Mouse (Mus musculus) hindbrain, embryonic 10.5 days (tissue): ENCODE measurements around the gene Stx4a. TPM values are rescaled to one million over a fixed set of nuclear protein-coding genes. Genes with fewer than 3 reads are reported as not detected.
A peak's percentile ranks its signal among the peaks of the same experiment; 100 is the strongest.

ENCODE experiments used
- DNase-seq: peaks from one replicate; pipeline ENCODE4 v3.0.0-alpha.2; 2017; ENCODE audit warnings: low spot score
- H3K27ac ChIP-seq: fragments of 300-500 bp; sonication (generic); 2 replicates; pipeline ENCODE4 v1.5.1; 2016; ENCODE audit warnings: mild to moderate bottlenecking, moderate library complexity
- H3K27me3 ChIP-seq: fragments of 300-500 bp; sonication (generic); 2 replicates; pipeline ENCODE4 v1.6.1; 2016; ENCODE audit warnings: mild to moderate bottlenecking; ENCODE audit not compliant: poor library complexity, insufficient read depth, severe bottlenecking
- H3K36me3 ChIP-seq: fragments of 300-500 bp; sonication (generic); 2 replicates; pipeline ENCODE4 v1.6.1; 2016; ENCODE audit warnings: mild to moderate bottlenecking, moderate library complexity
- H3K4me1 ChIP-seq: fragments of 300-500 bp; sonication (generic); replicated peaks from 2 replicates; pipeline ENCODE4 v1.6.1; 2016; ENCODE audit warnings: mild to moderate bottlenecking
- H3K4me3 ChIP-seq: fragments of 300-500 bp; sonication (generic); 2 replicates; pipeline ENCODE4 v1.5.1; 2016; ENCODE audit warnings: mild to moderate bottlenecking, moderate library complexity
- H3K9me3 ChIP-seq: fragments of 300-500 bp; sonication (generic); 2 replicates; pipeline ENCODE4 v1.6.1; 2016; ENCODE audit warnings: mild to moderate bottlenecking, moderate library complexity
- WGBS: fragments of 180-500 bp; shearing (Covaris S2); methylation state at CpG from one replicate; pipeline ENCODE4 v1.1.7; 2016; 5-methylcytosine and 5-hydroxymethylcytosine counted together
- polyA plus RNA-seq: library from polyadenylated mRNA; unstranded; fragments of >200 nt; fragmentation: Nextera tagmentation; extraction: Ambion mirVana; gene quantifications from 2 replicates; pipeline ENCODE4 v1.2.1, GENCODE M21; 2016

The Stx4a gene
- polyA plus RNA-seq, 1 experiment from 2014 or later: 15.2 TPM

GRCm38 (mm10) chr7:127800435-127801009, 23.6 kb upstream of the Stx4a start, which contains the start of gene Hsd3b7:
Gene Hsd3b7, plus strand, starts transcription at chr7:127800604.
- peak; percentile 91 for DNase-seq
- H3K4me3 ChIP-seq: peak within 1 kb of the TSS; percentile 16; the same call in 1 of the 2 replicates
- no peaks in the 10 kb centered on the region for H3K9me3 ChIP-seq
- H3K4me1 ChIP-seq: 0 out of 2 replicates have a peak, but pooled peaks cover 11% of the 10 kb centered on the region
- peaks cover 94% of the 10 kb centered on the region for H3K36me3 ChIP-seq
- WGBS: 33% methylated on average over 6 of the region's 6 CpGs
- H3K27ac ChIP-seq: 0 out of 2 replicates have a peak within 1 kb of the TSS, but pooled peaks have one; percentile 19
- H3K27me3 ChIP-seq: no peaks in the 10 kb centered on the region

GRCm38 (mm10) chr7:127801010-127801621, 23.0 kb upstream of the Stx4a start:
- H3K9me3 ChIP-seq: no peaks in the 10 kb centered on the region
- 92% methylated on average over 8 of the region's 8 CpGs for WGBS
- H3K4me3 ChIP-seq: no peak overlapping the region
- peaks cover 90% of the 10 kb centered on the region for H3K36me3 ChIP-seq
- H3K27me3 ChIP-seq: no peaks in the 10 kb centered on the region
- H3K27ac ChIP-seq: no peak overlapping the region
- 0 out of 2 replicates have a peak, but pooled peaks cover 11% of the 10 kb centered on the region for H3K4me1 ChIP-seq
- DNase-seq: no peak

DNA sequence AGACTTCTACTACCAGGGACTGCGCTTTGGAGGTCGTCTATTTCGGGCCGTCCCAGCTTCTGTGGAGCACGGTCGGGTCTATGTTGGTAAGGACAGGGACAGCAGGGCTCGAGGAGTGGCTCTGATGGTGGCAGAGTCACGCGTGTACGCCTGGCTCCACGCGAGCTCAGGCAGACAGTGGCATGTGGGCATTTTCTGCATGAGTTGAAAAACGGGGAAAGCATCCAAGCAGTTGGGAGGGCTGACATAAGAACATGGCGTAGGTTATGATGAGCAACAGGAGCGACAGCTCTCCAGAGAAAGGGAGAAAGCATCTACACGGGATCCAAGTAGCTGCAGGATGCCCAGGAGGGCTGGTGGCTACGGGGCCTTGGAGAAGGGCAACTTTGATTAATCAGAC, 21.8 kb upstream of the Stx4a start:
- Histone ChIP-seq H3K27me3 (no peaks in the 10 kb centered on the region), H3K9me3 (no peaks in the 10 kb centered on the region), H3K27ac (no peak overlapping the region), H3K4me3 (no peak overlapping the region), H3K4me1 (0 out of 2 replicates have a peak, but pooled peaks cover 11% of the 10 kb centered on the region), H3K36me3 (peaks cover 88% of the 10 kb centered on the region)
- no peak for DNase-seq
- WGBS: 91% methylated on average over 17 of the region's 17 CpGs

DNA sequence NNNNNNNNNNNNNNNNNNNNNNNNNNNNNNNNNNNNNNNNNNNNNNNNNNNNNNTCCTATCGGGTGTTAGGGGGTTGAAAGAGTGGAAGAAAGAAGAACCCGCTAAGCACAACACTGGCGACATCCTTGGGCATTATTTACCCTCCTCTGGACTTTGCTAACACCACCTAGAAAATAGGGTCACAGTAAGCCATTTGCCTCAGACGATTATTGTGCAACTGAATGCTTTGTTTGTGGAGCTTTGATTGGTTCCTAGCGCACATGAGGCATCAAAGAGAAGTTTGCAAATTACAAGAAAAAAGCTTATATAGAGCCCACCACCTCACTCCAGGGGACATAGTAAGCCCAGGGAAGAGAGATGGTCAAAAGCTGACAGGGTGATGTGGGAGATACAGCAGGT, 15.3 kb upstream of the Stx4a start:
- peaks cover 80% of the 10 kb centered on the region for H3K36me3 ChIP-seq
- no peak overlapping the region for H3K4me3 ChIP-seq
- H3K27ac ChIP-seq: no peak overlapping the region
- 76% methylated on average over 5 of the region's 5 CpGs for WGBS
- H3K9me3 ChIP-seq: no peaks in the 10 kb centered on the region
- H3K4me1 ChIP-seq: no peaks in the 10 kb centered on the region
- no peaks in the 10 kb centered on the region for H3K27me3 ChIP-seq
- DNase-seq: no peak

DNA sequence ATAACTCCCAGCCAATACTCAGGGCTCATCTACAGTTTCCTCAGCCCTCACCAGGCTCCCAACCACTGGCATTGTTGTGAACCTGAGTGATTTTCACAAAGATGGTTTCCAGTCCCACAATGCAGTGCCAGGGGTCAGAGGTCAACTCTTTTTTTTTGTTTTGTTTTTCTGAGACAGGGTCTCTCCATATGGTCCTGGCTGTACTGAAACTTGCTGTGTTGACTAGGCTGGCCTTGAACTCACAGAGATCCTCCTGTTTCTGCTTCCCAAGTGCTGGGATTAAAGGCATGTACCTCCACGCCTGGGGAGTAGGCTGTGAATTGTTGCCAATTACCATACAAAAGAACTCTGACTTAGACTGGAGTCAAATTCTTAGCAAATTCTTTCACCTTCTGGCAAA, 14.2 kb upstream of the Stx4a start:
- Histone ChIP-seq H3K9me3 (no peaks in the 10 kb centered on the region), H3K36me3 (peaks cover 80% of the 10 kb centered on the region), H3K27ac (no peak overlapping the region), H3K27me3 (no peaks in the 10 kb centered on the region), H3K4me3 (no peak overlapping the region), H3K4me1 (no peaks in the 10 kb centered on the region)
- no peak for DNase-seq
- 86% methylated on average over 1 of the region's 1 CpGs for WGBS

- DNase-seq: no peak
- Histone ChIP-seq H3K4me3 (no peak overlapping the region), H3K9me3 (no peaks in the 10 kb centered on the region), H3K27me3 (no peaks in the 10 kb centered on the region), H3K36me3 (peaks cover 78% of the 10 kb centered on the region), H3K4me1 (peaks cover 1% of the 10 kb centered on the region; the same call in 1 of the 2 replicates), H3K27ac (no peak overlapping the region)
- WGBS: 73% methylated on average over 10 of the region's 10 CpGs
Measured at GRCm38 (mm10) chr7:127810650-127811049, 13.4 kb upstream of the Stx4a start.

GRCm38 (mm10) chr7:127811240-127811639, 12.9 kb upstream of the Stx4a start:
- Histone ChIP-seq H3K4me1 (peaks cover 6% of the 10 kb centered on the region; the same call in 1 of the 2 replicates), H3K27ac (no peak overlapping the region), H3K36me3 (peaks cover 77% of the 10 kb centered on the region), H3K4me3 (no peak overlapping the region), H3K9me3 (no peaks in the 10 kb centered on the region), H3K27me3 (no peaks in the 10 kb centered on the region)
- DNase-seq: no peak
- WGBS: 92% methylated on average over 4 of the region's 4 CpGs

DNA sequence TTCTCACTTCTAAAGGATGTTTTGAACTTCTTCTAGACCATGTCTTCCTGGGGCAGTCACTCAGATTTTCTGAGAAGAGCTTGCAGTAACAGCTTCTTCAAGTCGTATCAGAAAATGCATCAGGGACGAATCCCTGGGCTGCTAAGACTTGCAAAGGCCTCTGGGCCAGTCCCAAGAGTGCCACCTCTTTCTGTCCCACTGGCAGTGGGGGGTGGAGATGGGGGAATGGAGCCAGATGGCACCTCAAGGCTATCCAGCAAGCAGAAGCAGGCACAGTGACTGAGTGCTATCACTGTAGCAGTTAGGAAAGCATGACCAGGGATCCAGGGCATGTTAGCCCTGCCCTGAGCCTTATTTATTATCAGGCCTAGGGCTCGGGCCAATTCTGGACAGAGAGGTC, 11.8 kb upstream of the Stx4a start:
- Histone ChIP-seq H3K4me3 (no peak overlapping the region), H3K36me3 (peaks cover 67% of the 10 kb centered on the region), H3K27me3 (no peaks in the 10 kb centered on the region), H3K27ac (no peak overlapping the region), H3K4me1 (peaks cover 6% of the 10 kb centered on the region), H3K9me3 (no peaks in the 10 kb centered on the region)
- no peak for DNase-seq
- WGBS: 88% methylated on average over 3 of the region's 3 CpGs

GRCm38 (mm10) chr7:127813821-127814220, 10.3 kb upstream of the Stx4a start:
- no peak overlapping the region for H3K4me3 ChIP-seq
- DNase-seq: no peak
- 90% methylated on average over 4 of the region's 4 CpGs for whole genome bisulfite sequencing
- peaks cover 65% of the 10 kb centered on the region for H3K36me3 ChIP-seq
- no peak overlapping the region for H3K27ac ChIP-seq
- no peaks in the 10 kb centered on the region for H3K9me3 ChIP-seq
- H3K27me3 ChIP-seq: no peaks in the 10 kb centered on the region
- peaks cover 6% of the 10 kb centered on the region for H3K4me1 ChIP-seq

- Histone ChIP-seq H3K9me3 (no peaks in the 10 kb centered on the region), H3K27ac (no peak overlapping the region), H3K4me3 (no peak overlapping the region), H3K4me1 (peaks cover 6% of the 10 kb centered on the region), H3K27me3 (no peaks in the 10 kb centered on the region), H3K36me3 (peaks cover 61% of the 10 kb centered on the region)
- DNase-seq: no peak
- WGBS: 88% methylated on average over 19 of the region's 19 CpGs
Measured at GRCm38 (mm10) chr7:127814241-127814921, 9.7 kb upstream of the Stx4a start.

GRCm38 (mm10) chr7:127815116-127815665, 8.9 kb upstream of the Stx4a start:
- Histone ChIP-seq H3K9me3 (no peaks in the 10 kb centered on the region), H3K36me3 (peaks cover 53% of the 10 kb centered on the region), H3K27me3 (no peaks in the 10 kb centered on the region), H3K27ac (peak overlapping the region; percentile 64), H3K4me3 (no peak overlapping the region), H3K4me1 (peaks cover 6% of the 10 kb centered on the region)
- 92% methylated on average over 15 of the region's 15 CpGs for WGBS
- no peak for DNase-seq

GRCm38 (mm10) chr7:127815954-127816821, 7.9 kb upstream of the Stx4a start:
- peak; percentile 29 for DNase-seq
- 68% methylated on average over 15 of the region's 15 CpGs for WGBS
- peak overlapping the region; percentile 64 for H3K27ac ChIP-seq

More at GRCm38 (mm10) chr7:127815954-127816821, 7.9 kb upstream of the Stx4a start:
- Histone ChIP-seq H3K4me3 (no peak overlapping the region), H3K36me3 (peaks cover 45% of the 10 kb centered on the region), H3K27me3 (no peaks in the 10 kb centered on the region), H3K9me3 (no peaks in the 10 kb centered on the region), H3K4me1 (peaks cover 12% of the 10 kb centered on the region)
